In genomic region chr10:3891381-3892263, GRCm38 (mm10) we compare ENCODE assay signal across 9 mouse cellular contexts.
DNase-seq lines count a peak whose midpoint lies in the region; ATAC-seq and TF ChIP-seq lines count a peak whose summit lies in the region.
"Had no signal": no experiment of that assay in that cellular context is flagged by ENCODE, and none has a peak within 500 bp of the region (broad histone marks: within the 10 kb centered on the region; RNA-seq: fewer than 3 reads in every experiment).

No protein-coding gene starts in this region.

- no peaks in the 10 kb centered on the region for H3K36me3 ChIP-seq in heart, embryonic 15.5 days
- no peaks in the 10 kb centered on the region for H3K36me3 ChIP-seq in forebrain, postnatal 0 days (ENCODE audit: insufficient read depth)
- H3K36me3 ChIP-seq in midbrain, embryonic 13.5 days: no peaks in the 10 kb centered on the region
- H3K36me3 ChIP-seq in liver, embryonic 11.5 days (ENCODE audit: control insufficient read depth, insufficient read depth, low read length): no peaks in the 10 kb centered on the region

- H3K4me1 ChIP-seq in heart, embryonic 15.5 days (replicated peaks): peaks cover 7% of the 10 kb centered on the region
- no peaks in the 10 kb centered on the region for H3K4me1 ChIP-seq in forebrain, postnatal 0 days (ENCODE audit: insufficient read depth)
- peaks cover 33% of the 10 kb centered on the region for H3K4me1 ChIP-seq in midbrain, embryonic 13.5 days (replicated peaks)
- H3K4me1 ChIP-seq in liver, embryonic 11.5 days (replicated peaks; ENCODE audit: control insufficient read depth, insufficient read depth, low read length): no peaks in the 10 kb centered on the region

- H3K27me3 ChIP-seq in heart, embryonic 15.5 days: no peaks in the 10 kb centered on the region
- no peaks in the 10 kb centered on the region for H3K27me3 ChIP-seq in forebrain, postnatal 0 days (ENCODE audit: insufficient read depth, low read length)
- H3K27me3 ChIP-seq in midbrain, embryonic 13.5 days: no peaks in the 10 kb centered on the region
- no peaks in the 10 kb centered on the region for H3K27me3 ChIP-seq in liver, embryonic 11.5 days (replicated peaks; ENCODE audit: control insufficient read depth, insufficient read depth, low read length)

- H3K4me3 ChIP-seq in heart, embryonic 15.5 days: no peak overlapping the region
- no peak overlapping the region for H3K4me3 ChIP-seq in forebrain, postnatal 0 days (ENCODE audit: low read depth, low read length)
- H3K4me3 ChIP-seq in midbrain, embryonic 13.5 days (replicated peaks): no peak overlapping the region
- H3K4me3 ChIP-seq in liver, embryonic 11.5 days (ENCODE audit: low read depth, low read length): no peak overlapping the region

- TF ChIP-seq CTCF in forebrain, postnatal 0 days (IDR thresholded peaks at IDR 0.05; ENCODE audit: low read depth): no peak

- no peaks in the 10 kb centered on the region for H3K9me3 ChIP-seq in heart, embryonic 15.5 days (replicated peaks)
- no peaks in the 10 kb centered on the region for H3K9me3 ChIP-seq in forebrain, postnatal 0 days (ENCODE audit: low read length)
- H3K9me3 ChIP-seq in midbrain, embryonic 13.5 days: no peaks in the 10 kb centered on the region
- no peaks in the 10 kb centered on the region for H3K9me3 ChIP-seq in liver, embryonic 11.5 days (ENCODE audit: control insufficient read depth, low read length)

- H3K27ac ChIP-seq in heart, embryonic 15.5 days: peak overlapping the region; percentile 60
- H3K27ac ChIP-seq in forebrain, postnatal 0 days (ENCODE audit: low read depth, low read length): no peak overlapping the region
- H3K27ac ChIP-seq in midbrain, embryonic 13.5 days: peak overlapping the region; percentile 75
- H3K27ac ChIP-seq in liver, embryonic 11.5 days (ENCODE audit: low read depth, low read length): no peak overlapping the region

- H3K4me2 ChIP-seq in heart, embryonic 15.5 days: no peak overlapping the region
- no peak overlapping the region for H3K4me2 ChIP-seq in forebrain, postnatal 0 days (ENCODE audit: low read depth)
- no peak overlapping the region for H3K4me2 ChIP-seq in midbrain, embryonic 13.5 days (replicated peaks)
- no peak overlapping the region for H3K4me2 ChIP-seq in liver, embryonic 11.5 days

- no peak for DNase-seq in heart, adult 8-10 months (ENCODE audit: low spot score)
- peak; percentile 93 for DNase-seq in ZHBTc4 (ENCODE audit: low read depth, low spot score)
- DNase-seq in forebrain, postnatal 0 days: no peak
- DNase-seq in gastrocnemius, adult 18-20 months (ENCODE audit: low spot score): no peak
- no peak for DNase-seq in c-Kit-positive CD71-positive TER-119-positive erythroid progenitor cells, embryonic 14.5 days (ENCODE audit: low spot score)
- no peak for DNase-seq in liver, embryonic 11.5 days (ENCODE audit: low spot score)
- DNase-seq: layer of hippocampus, postnatal 36 days had no signal

- H3K9ac ChIP-seq in heart, embryonic 15.5 days: no peak overlapping the region
- H3K9ac ChIP-seq in forebrain, postnatal 0 days: no peak overlapping the region
- H3K9ac ChIP-seq in midbrain, embryonic 13.5 days (replicated peaks): no peak overlapping the region
- no peak overlapping the region for H3K9ac ChIP-seq in liver, embryonic 11.5 days (ENCODE audit: low read depth, low read length)

- peak; percentile 47; the same call in 1 of the 2 replicates for ATAC-seq in heart, embryonic 15.5 days (replicated peaks; ENCODE audit: insufficient number of reproducible peaks, insufficient read depth, low FRiP score, low read depth)
- peak; percentile 20; the same call in 1 of the 2 replicates for ATAC-seq in forebrain, postnatal 0 days
- peak; percentile 94 for ATAC-seq in midbrain, embryonic 13.5 days
- ATAC-seq in liver, embryonic 11.5 days (replicated peaks; ENCODE audit: low FRiP score): no peak

- 48% methylated on average over 3 of the region's 3 CpGs for WGBS in heart, embryonic 15.5 days
- WGBS in forebrain, postnatal 0 days: 37% methylated on average over 3 of the region's 3 CpGs
- 19% methylated on average over 3 of the region's 3 CpGs for WGBS in midbrain, embryonic 13.5 days
- 48% methylated on average over 3 of the region's 3 CpGs for WGBS in liver, embryonic 11.5 days

Comparison
In these comparisons a context has a peak if more than half of its experiments do, and no peak if none do; other contexts are left out.
1. H3K27ac ChIP-seq: peak in heart, embryonic 15.5 days (single experiment) and midbrain, embryonic 13.5 days (single experiment); none in forebrain, postnatal 0 days (single experiment) and liver, embryonic 11.5 days (single experiment).